Mouse (Mus musculus): ENCODE measurements around the gene Rwdd2b. TPM values are rescaled to one million over a fixed set of nuclear protein-coding genes. Genes with fewer than 3 reads are reported as not detected.

Rwdd2b gene
- 5.7 and 7.0 TPM in 2 replicates for polyA plus RNA-seq (2015; fragmentation: Nextera tagmentation; extraction: Ambion mirVana)

DNA sequence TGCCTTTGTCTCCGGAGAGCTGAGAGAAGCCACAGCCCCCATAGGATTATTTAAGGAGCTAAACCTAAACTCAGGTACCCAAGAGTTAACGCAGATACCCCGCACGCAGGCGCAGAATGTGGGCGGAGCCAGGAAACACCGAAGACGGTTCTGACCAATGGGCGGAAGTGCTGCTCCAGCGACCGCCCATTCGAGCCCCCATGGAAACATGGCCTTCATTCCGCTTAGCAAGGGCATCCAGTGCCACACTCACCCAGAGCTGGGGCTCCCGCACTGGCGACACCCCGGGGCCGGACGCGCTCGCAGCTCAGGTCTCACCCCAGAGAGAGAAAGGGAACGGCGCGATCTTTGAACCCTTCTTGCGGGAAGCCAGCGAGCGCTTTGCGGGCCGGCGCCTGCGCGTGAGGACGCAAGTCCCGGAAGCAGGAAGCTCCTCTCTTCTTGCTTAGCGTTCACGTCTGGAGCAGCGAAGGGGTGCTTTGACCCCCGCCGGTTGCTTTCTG is at the start of gene Rwdd2b:
Gene Rwdd2b, minus strand, starts transcription at position 390 of the 503 bp plus-strand sequence.
- H3K4me3 ChIP-seq (ENCODE audit: low read depth, low read length) = peak within 1 kb of the TSS; percentile 89
- H3K36me3 ChIP-seq (ENCODE audit: insufficient read depth, low read length) = no peaks in the 10 kb centered on the region
- peak within 1 kb of the TSS; percentile 84 for H3K27ac ChIP-seq (ENCODE audit: low read length)
- H3K4me1 ChIP-seq (ENCODE audit: insufficient read depth, low read depth, low read length) = peaks cover 16% of the 10 kb centered on the region; the same call in 1 of the 2 replicates
- no peaks in the 10 kb centered on the region for H3K9me3 ChIP-seq (ENCODE audit: low read length)
- H3K9ac ChIP-seq (replicated peaks; ENCODE audit: low read depth) = peak within 1 kb of the TSS; percentile 79
- no peaks in the 10 kb centered on the region for H3K27me3 ChIP-seq (replicated peaks; ENCODE audit: insufficient read depth, low read length)
- WGBS = under 1% methylated on average over 35 of the region's 38 CpGs
- TF ChIP-seq CTCF (IDR thresholded peaks at IDR 0.05) (no peak), EP300 (IDR thresholded peaks at IDR 0.05) (no peak)
- ATAC-seq (peak; percentile 97), DNase-seq (ENCODE audit: low spot score) (peak; percentile 97)
- H3K4me2 ChIP-seq (replicated peaks; ENCODE audit: low read depth, low read length) = peak within 1 kb of the TSS; percentile 82

DNA sequence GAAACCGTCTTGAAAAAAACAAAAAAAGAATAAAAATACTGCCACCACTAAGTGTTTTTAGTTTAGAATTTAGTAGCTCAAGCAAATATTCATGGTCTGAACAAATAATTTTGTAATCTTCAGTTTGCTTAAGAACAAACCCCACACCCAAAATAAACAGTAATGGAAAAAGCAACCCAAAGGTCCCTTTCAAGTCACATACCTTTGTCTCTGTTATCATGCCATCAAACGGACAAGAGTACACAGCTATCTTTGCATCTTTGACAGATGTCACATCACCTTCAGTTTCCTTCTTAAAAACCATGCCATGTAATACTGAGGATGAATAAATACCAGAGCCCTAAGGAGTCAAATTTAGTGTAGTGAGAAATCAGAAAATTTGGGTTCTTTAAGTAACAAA is 48.2 kb upstream of the Rwdd2b start:
- Histone ChIP-seq H3K27ac (ENCODE audit: low read length) (no peak overlapping the region), H3K36me3 (ENCODE audit: insufficient read depth, low read length) (peaks cover 58% of the 10 kb centered on the region; the same call in 1 of the 2 replicates), H3K4me3 (ENCODE audit: low read depth, low read length) (no peak overlapping the region), H3K9me3 (ENCODE audit: low read length) (no peaks in the 10 kb centered on the region), H3K9ac (replicated peaks; ENCODE audit: low read depth) (no peak overlapping the region), H3K4me2 (replicated peaks; ENCODE audit: low read depth, low read length) (no peak overlapping the region), H3K4me1 (ENCODE audit: insufficient read depth, low read depth, low read length) (no peaks in the 10 kb centered on the region), H3K27me3 (replicated peaks; ENCODE audit: insufficient read depth, low read length) (no peaks in the 10 kb centered on the region)
- no peak for DNase-seq (ENCODE audit: low spot score)
- 68% methylated on average over 2 of the region's 2 CpGs for WGBS
- ATAC-seq = no peak
- TF ChIP-seq CTCF (IDR thresholded peaks at IDR 0.05) (no peak), EP300 (IDR thresholded peaks at IDR 0.05) (no peak)

DNA sequence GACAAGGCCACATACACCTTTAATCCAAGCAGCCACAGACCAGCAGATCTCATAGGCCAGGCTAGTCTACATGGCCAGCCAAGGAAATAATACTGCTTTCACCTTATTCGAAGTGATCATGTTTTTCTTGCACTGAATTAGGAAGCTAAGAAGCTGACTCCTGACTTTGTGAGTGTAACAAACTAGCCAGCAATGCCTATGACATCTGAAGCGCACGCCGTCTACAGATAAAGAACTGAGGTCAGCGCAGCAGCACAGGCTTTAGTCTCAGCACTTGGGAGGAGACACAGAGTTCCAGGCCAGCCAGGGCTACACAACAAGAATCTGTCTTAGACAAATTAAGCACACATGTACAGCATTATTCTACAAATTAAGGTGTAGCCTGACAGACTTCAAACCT is 46.4 kb upstream of the Rwdd2b start:
- 94% methylated on average over 5 of the region's 5 CpGs for WGBS

DNA sequence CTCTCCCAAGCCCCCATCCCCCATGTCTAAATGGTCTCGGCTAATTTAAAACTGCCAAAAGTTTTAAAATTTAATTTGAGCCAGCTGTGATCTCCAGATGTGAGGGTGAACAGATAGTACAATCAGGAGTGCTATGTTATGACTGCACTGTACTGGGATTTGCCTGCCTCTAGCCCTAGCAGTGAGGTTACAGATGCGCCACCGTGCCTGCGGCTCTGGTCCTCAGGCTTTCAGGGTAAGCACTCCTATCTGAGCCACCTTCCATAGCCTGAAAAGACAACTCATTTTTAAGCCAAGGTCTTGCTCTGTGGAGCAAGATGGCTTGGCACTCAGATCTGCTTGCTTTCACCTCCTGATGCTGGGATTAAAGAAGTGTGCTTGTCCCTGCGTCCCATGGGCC is 44.0 kb upstream of the Rwdd2b start:
- Histone ChIP-seq H3K36me3 (ENCODE audit: insufficient read depth, low read length) (peaks cover 44% of the 10 kb centered on the region; the same call in 1 of the 2 replicates), H3K4me1 (ENCODE audit: insufficient read depth, low read depth, low read length) (no peaks in the 10 kb centered on the region), H3K4me2 (replicated peaks; ENCODE audit: low read depth, low read length) (no peak overlapping the region), H3K9ac (replicated peaks; ENCODE audit: low read depth) (no peak overlapping the region), H3K27me3 (replicated peaks; ENCODE audit: insufficient read depth, low read length) (no peaks in the 10 kb centered on the region), H3K27ac (ENCODE audit: low read length) (no peak overlapping the region), H3K4me3 (ENCODE audit: low read depth, low read length) (no peak overlapping the region), H3K9me3 (ENCODE audit: low read length) (no peaks in the 10 kb centered on the region)
- DNase-seq (ENCODE audit: low spot score) (no peak), ATAC-seq (no peak)
- 92% methylated on average over 5 of the region's 5 CpGs for WGBS
- TF ChIP-seq CTCF (IDR thresholded peaks at IDR 0.05) (no peak), EP300 (IDR thresholded peaks at IDR 0.05) (no peak)

More for the DNA sequence above, 46.4 kb upstream of the Rwdd2b start:
- Histone ChIP-seq H3K9me3 (ENCODE audit: low read length) (no peaks in the 10 kb centered on the region), H3K9ac (replicated peaks; ENCODE audit: low read depth) (no peak overlapping the region), H3K27me3 (replicated peaks; ENCODE audit: insufficient read depth, low read length) (no peaks in the 10 kb centered on the region), H3K4me3 (ENCODE audit: low read depth, low read length) (no peak overlapping the region), H3K27ac (ENCODE audit: low read length) (no peak overlapping the region), H3K4me1 (ENCODE audit: insufficient read depth, low read depth, low read length) (no peaks in the 10 kb centered on the region), H3K36me3 (ENCODE audit: insufficient read depth, low read length) (peaks cover 56% of the 10 kb centered on the region; the same call in 1 of the 2 replicates), H3K4me2 (replicated peaks; ENCODE audit: low read depth, low read length) (no peak overlapping the region)
- no peak for TF ChIP-seq CTCF (IDR thresholded peaks at IDR 0.05)
- TF ChIP-seq EP300 (IDR thresholded peaks at IDR 0.05) = no peak
- DNase-seq (ENCODE audit: low spot score) (no peak), ATAC-seq (no peak)

DNA sequence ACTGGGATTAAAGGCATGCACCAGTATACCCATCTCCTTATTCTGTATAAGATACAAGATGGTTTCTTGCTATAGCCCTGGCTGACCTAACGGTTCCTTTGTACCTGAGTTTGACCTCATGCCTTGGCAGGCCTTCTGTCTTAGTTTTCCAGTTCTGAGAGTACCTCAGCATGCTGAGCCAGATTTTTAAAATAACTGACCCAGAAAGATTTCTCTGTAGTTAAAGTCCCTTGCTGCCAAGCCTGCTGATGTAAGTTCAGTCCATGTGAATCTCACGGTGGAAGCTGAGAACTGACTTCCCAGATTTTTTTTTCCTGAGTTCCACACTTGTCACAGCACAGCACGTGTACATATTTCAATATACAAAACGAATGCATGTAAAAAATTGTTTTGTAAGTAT is 30.2 kb upstream of the Rwdd2b start:
- no peak overlapping the region for H3K4me2 ChIP-seq (replicated peaks; ENCODE audit: low read depth, low read length)
- H3K27ac ChIP-seq (ENCODE audit: low read length) = no peak overlapping the region
- no peaks in the 10 kb centered on the region for H3K9me3 ChIP-seq (ENCODE audit: low read length)
- H3K4me3 ChIP-seq (ENCODE audit: low read depth, low read length) = no peak overlapping the region
- no peak for DNase-seq (ENCODE audit: low spot score)
- no peak for ATAC-seq
- TF ChIP-seq EP300 (IDR thresholded peaks at IDR 0.05) (no peak), CTCF (IDR thresholded peaks at IDR 0.05) (no peak)
- no peaks in the 10 kb centered on the region for H3K4me1 ChIP-seq (ENCODE audit: insufficient read depth, low read depth, low read length)
- 81% methylated on average over 4 of the region's 4 CpGs for WGBS
- H3K9ac ChIP-seq (replicated peaks; ENCODE audit: low read depth) = no peak overlapping the region
- peaks cover 50% of the 10 kb centered on the region; the same call in 1 of the 2 replicates for H3K36me3 ChIP-seq (ENCODE audit: insufficient read depth, low read length)
- H3K27me3 ChIP-seq (replicated peaks; ENCODE audit: insufficient read depth, low read length) = no peaks in the 10 kb centered on the region

DNA sequence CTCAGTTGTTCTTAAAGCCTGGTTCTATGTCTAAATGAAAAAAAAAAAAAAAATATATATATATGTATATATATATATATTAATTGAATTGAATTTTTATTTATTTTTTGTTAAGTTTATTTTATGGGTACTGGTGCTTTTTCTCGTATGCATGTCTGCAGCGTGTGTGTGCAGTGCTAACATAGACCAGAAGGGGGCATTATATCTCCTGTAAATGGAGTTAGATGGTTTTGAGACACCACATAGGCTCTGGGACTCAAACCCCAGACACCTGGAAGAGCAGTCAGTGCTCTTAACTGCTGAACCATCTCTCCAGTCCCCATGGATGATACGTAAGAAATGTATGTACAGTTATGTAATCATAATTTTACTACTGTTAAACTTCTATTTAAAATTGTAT is 18.4 kb upstream of the Rwdd2b start:
- TF ChIP-seq EP300 (IDR thresholded peaks at IDR 0.05) (no peak), CTCF (IDR thresholded peaks at IDR 0.05) (no peak)
- WGBS = 96% methylated on average over 3 of the region's 3 CpGs
- Histone ChIP-seq H3K9me3 (ENCODE audit: low read length) (no peaks in the 10 kb centered on the region), H3K4me2 (replicated peaks; ENCODE audit: low read depth, low read length) (no peak overlapping the region), H3K27ac (ENCODE audit: low read length) (no peak overlapping the region), H3K4me3 (ENCODE audit: low read depth, low read length) (no peak overlapping the region), H3K36me3 (ENCODE audit: insufficient read depth, low read length) (no peaks in the 10 kb centered on the region), H3K9ac (replicated peaks; ENCODE audit: low read depth) (no peak overlapping the region), H3K27me3 (replicated peaks; ENCODE audit: insufficient read depth, low read length) (no peaks in the 10 kb centered on the region), H3K4me1 (ENCODE audit: insufficient read depth, low read depth, low read length) (peaks cover 5% of the 10 kb centered on the region; the same call in 1 of the 2 replicates)
- ATAC-seq = no peak
- DNase-seq (ENCODE audit: low spot score) = no peak
